Mouse (Mus musculus) heart, postnatal 0 days (tissue): ENCODE data around the gene Aqp1.

Source experiments
- CTCF ChIP-seq: IDR thresholded peaks from 2 replicates; pipeline ENCODE4 v1.5.1; 2016; ENCODE audit warnings: antibody characterized with exemption, control low read depth, low read depth
- EP300 ChIP-seq: IDR thresholded peaks from 2 replicates; pipeline ENCODE4 v1.6.1; 2016; ENCODE audit warnings: antibody characterized with exemption, low read depth

DNA sequence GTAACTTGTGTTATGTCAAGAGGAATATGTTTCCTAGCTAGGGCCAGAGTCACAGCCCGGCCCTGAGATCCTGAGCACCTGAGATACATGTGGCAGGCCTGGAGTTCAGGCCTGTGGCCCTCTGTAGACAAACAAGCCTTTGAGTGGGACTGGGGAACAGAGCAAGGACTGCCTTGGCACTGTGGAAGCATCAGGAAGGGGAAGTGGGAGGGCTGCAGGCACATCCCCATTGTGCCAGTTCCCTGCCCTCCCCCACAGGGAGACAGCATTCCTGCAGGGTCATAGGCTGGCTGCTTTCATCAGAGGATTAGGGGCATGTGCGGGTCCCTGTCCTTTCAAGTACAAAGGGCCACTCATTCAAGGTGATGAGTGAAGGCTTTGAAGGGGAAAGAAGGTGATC is 26.1 kb upstream of the Aqp1 start:
- TF ChIP-seq CTCF (no peak), EP300 (no peak)
